Mouse (Mus musculus) erythroblast, embryonic 14.5 days (primary cell): ENCODE data around the gene Crybg1.

Experiments
- GATA1 ChIP-seq: IDR thresholded peaks from 2 replicates; pipeline ENCODE4 v1.6.1; 2012; ENCODE audit warnings: low read length, inconsistent platforms, mixed read lengths
- TAL1 ChIP-seq: IDR thresholded peaks from 3 replicates; pipeline ENCODE4 v1.6.1; 2012; ENCODE audit warnings: low read length, inconsistent platforms, mixed read lengths

GRCm38 (mm10) chr10:44044727-44045126, 103.9 kb downstream of the Crybg1 start:
- TF ChIP-seq GATA1 (no peak), TAL1 (no peak)
